Mouse (Mus musculus) spleen, adult 2 months (tissue): Measurements from ENCODE around the gene D330020A13Rik.

ENCODE experiments used
- CTCF ChIP-seq: fragments of 200-500 bp; IDR thresholded peaks from 2 replicates; pipeline ENCODE4 v1.5.1; 2011; ENCODE audit warnings: mild to moderate bottlenecking, inconsistent platforms; ENCODE audit not compliant: insufficient read depth, insufficient read length, insufficient replicate concordance; ENCODE audit errors: extremely low read depth
- POLR2A ChIP-seq: fragments of 200-500 bp; IDR thresholded peaks from 2 replicates; pipeline ENCODE4 v1.6.1; 2011; ENCODE audit warnings: low read depth, low read length, inconsistent platforms

DNA sequence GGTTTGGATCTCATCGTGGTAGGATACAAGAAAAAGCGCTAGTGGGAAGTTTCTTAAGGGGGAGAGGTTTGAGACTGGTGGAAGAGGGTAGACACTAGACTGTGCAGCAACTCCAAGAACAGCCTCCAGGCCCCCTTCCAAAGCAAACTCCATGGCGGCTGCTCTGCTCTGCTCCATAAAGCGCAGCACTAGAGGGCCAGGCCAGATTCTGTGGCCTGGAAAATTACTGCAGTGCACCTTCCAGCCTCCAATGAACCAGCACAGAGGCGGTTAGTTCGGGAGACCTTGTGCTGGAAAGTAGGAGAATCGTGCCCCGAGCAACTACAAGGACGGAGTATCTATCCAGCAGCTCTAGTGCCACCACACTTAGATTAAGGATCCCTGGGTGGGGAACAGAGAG, 6.9 kb upstream of the D330020A13Rik start:
- TF ChIP-seq CTCF (no peak), POLR2A (no peak)
